Mouse (Mus musculus) retina, postnatal 1 day (tissue): ENCODE results near the gene Dlec1.
A peak's percentile ranks its signal among the peaks of the same experiment; 100 is the strongest.

Experiments
- DNase-seq: peaks from one replicate; pipeline ENCODE4 v3.0.0-alpha.2; 2012

Gene Dlec1

GRCm38 (mm10) chr9:119090462-119090861 lies 11.8 kb upstream of the Dlec1 start:
- DNase-seq: no peak

GRCm38 (mm10) chr9:119091581-119092310 lies 10.5 kb upstream of the Dlec1 start:
- no peak for DNase-seq

GRCm38 (mm10) chr9:119092473-119093418 lies 9.5 kb upstream of the Dlec1 start:
- DNase-seq: peak; percentile 35

GRCm38 (mm10) chr9:119093419-119094295 lies 8.6 kb upstream of the Dlec1 start, which contains the start of gene Plcd1:
TSS of gene Plcd1 (minus strand) at chr9:119093502.
- peak; percentile 79 for DNase-seq

- DNase-seq: no peak
Observed at GRCm38 (mm10) chr9:119094462-119095109, 7.7 kb upstream of the Dlec1 start.

GRCm38 (mm10) chr9:119100177-119100898 lies 1.9 kb upstream of the Dlec1 start:
- DNase-seq: peak; percentile 75

GRCm38 (mm10) chr9:119102783-119103113 lies 470 bp downstream of the Dlec1 start:
- no peak for DNase-seq

- peak; percentile 52 for DNase-seq
Observed at GRCm38 (mm10) chr9:119107566-119107965, 5.3 kb downstream of the Dlec1 start.

- peak; percentile 56 for DNase-seq
Observed at GRCm38 (mm10) chr9:119109685-119110353, 7.5 kb downstream of the Dlec1 start.

GRCm38 (mm10) chr9:119110640-119111039 lies 8.4 kb downstream of the Dlec1 start:
- peak; percentile 65 for DNase-seq

GRCm38 (mm10) chr9:119114911-119115310 lies 12.6 kb downstream of the Dlec1 start:
- DNase-seq: no peak

GRCm38 (mm10) chr9:119119409-119120167 lies 17.3 kb downstream of the Dlec1 start:
- DNase-seq: peak; percentile 22

GRCm38 (mm10) chr9:119120168-119120560 lies 17.9 kb downstream of the Dlec1 start:
- no peak for DNase-seq

- DNase-seq: no peak
Observed at GRCm38 (mm10) chr9:119122596-119123369, 20.5 kb downstream of the Dlec1 start.

GRCm38 (mm10) chr9:119128436-119129181 lies 26.3 kb downstream of the Dlec1 start:
- DNase-seq: no peak

- no peak for DNase-seq
Observed at GRCm38 (mm10) chr9:119130692-119131091, 28.4 kb downstream of the Dlec1 start.

GRCm38 (mm10) chr9:119138836-119139235 lies 36.6 kb downstream of the Dlec1 start:
- DNase-seq: no peak

GRCm38 (mm10) chr9:119142066-119142465 lies 39.8 kb downstream of the Dlec1 start:
- DNase-seq: no peak

- DNase-seq: no peak
Observed at GRCm38 (mm10) chr9:119143372-119143771, 41.1 kb downstream of the Dlec1 start.
